Mouse (Mus musculus): Measurements from ENCODE around the gene Nck2. TPM values are rescaled to one million over a fixed set of nuclear protein-coding genes. Genes with fewer than 3 reads are reported as not detected.

Gene Nck2
- total and polyA plus RNA-seq, 2 experiments from 2014 or later, result 17.7 to 49.7 TPM

DNA sequence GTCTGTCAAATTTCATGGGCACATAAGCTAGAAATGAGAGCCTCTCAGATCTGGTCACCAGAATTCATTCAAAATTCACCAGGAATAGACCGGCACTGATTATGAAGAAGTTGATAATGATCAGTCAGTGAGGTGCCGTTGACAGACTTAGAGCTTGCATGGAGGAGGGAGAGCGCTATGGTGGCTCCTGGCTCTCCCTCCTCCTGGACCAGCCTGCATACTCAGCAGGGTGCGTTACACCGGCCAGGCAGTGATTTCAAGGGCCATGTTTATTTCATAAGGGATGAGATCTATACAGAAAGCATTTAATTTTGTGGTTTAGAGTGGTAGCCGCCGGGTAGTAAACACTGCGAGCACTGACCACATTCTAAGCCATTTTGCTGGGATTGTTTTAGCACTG lies 67.3 kb downstream of the Nck2 start:
- DNase-seq (ENCODE audit: low spot score) (no peak), ATAC-seq (ENCODE audit: insufficient read depth, low read depth) (no peak)
- no peak overlapping the region for H3K4me3 ChIP-seq (ENCODE audit: low read depth, low read length)
- no peak overlapping the region for H3K4me2 ChIP-seq (ENCODE audit: low read depth, low read length)
- no peaks in the 10 kb centered on the region for H3K27me3 ChIP-seq (ENCODE audit: control insufficient read depth, insufficient read depth, low read length)
- H3K9ac ChIP-seq (replicated peaks; ENCODE audit: low read depth, low read length), result no peak overlapping the region
- H3K9me3 ChIP-seq (replicated peaks; ENCODE audit: control insufficient read depth, low read length), result no peaks in the 10 kb centered on the region
- no peak overlapping the region for H3K27ac ChIP-seq (ENCODE audit: low read depth)
- no peaks in the 10 kb centered on the region for H3K4me1 ChIP-seq (ENCODE audit: control insufficient read depth, insufficient read depth)
- 89% methylated on average over 8 of the region's 8 CpGs for WGBS
- peaks cover 20% of the 10 kb centered on the region; the same call in 1 of the 2 replicates for H3K36me3 ChIP-seq (replicated peaks; ENCODE audit: control insufficient read depth, insufficient read depth, low read length)
- no peak for TF ChIP-seq EP300 (IDR thresholded peaks at IDR 0.05; ENCODE audit: low read depth)
- no peak for TF ChIP-seq CTCF (IDR thresholded peaks at IDR 0.05; ENCODE audit: low read depth)

DNA sequence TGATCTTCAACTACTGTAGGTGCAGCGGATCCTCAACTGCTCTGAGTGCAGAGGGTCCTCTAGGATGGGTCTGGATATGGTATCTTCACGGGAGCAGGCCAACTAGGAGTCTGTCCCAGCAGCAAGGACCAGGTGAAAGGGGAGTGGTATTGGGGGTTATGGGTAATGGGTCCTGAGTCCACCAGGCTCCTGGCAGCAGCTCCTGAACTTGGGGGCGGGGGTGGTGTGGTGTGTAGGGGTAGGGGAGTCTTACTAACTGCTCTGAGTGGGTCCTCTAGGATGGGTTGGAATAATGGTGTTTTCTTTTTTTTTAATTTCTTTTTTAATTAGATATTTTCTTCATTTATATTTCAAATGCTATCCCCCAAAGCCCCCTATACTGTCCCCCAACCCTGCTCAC lies 73.0 kb downstream of the Nck2 start:
- DNase-seq (ENCODE audit: low spot score) (no peak), ATAC-seq (ENCODE audit: insufficient read depth, low read depth) (no peak)
- WGBS, result 98% methylated on average over 3 of the region's 3 CpGs
- no peaks in the 10 kb centered on the region for H3K9me3 ChIP-seq (replicated peaks; ENCODE audit: control insufficient read depth, low read length)
- H3K4me3 ChIP-seq (ENCODE audit: low read depth, low read length), result no peak overlapping the region
- no peaks in the 10 kb centered on the region for H3K27me3 ChIP-seq (ENCODE audit: control insufficient read depth, insufficient read depth, low read length)
- H3K9ac ChIP-seq (replicated peaks; ENCODE audit: low read depth, low read length), result no peak overlapping the region
- TF ChIP-seq EP300 (IDR thresholded peaks at IDR 0.05; ENCODE audit: low read depth) (no peak), CTCF (IDR thresholded peaks at IDR 0.05; ENCODE audit: low read depth) (no peak)
- no peak overlapping the region for H3K4me2 ChIP-seq (ENCODE audit: low read depth, low read length)
- 0 out of 2 replicates have a peak, but pooled peaks cover 10% of the 10 kb centered on the region for H3K36me3 ChIP-seq (replicated peaks; ENCODE audit: control insufficient read depth, insufficient read depth, low read length)
- H3K27ac ChIP-seq (ENCODE audit: low read depth), result no peak overlapping the region
- peaks cover 7% of the 10 kb centered on the region; the same call in 1 of the 2 replicates for H3K4me1 ChIP-seq (ENCODE audit: control insufficient read depth, insufficient read depth)

DNA sequence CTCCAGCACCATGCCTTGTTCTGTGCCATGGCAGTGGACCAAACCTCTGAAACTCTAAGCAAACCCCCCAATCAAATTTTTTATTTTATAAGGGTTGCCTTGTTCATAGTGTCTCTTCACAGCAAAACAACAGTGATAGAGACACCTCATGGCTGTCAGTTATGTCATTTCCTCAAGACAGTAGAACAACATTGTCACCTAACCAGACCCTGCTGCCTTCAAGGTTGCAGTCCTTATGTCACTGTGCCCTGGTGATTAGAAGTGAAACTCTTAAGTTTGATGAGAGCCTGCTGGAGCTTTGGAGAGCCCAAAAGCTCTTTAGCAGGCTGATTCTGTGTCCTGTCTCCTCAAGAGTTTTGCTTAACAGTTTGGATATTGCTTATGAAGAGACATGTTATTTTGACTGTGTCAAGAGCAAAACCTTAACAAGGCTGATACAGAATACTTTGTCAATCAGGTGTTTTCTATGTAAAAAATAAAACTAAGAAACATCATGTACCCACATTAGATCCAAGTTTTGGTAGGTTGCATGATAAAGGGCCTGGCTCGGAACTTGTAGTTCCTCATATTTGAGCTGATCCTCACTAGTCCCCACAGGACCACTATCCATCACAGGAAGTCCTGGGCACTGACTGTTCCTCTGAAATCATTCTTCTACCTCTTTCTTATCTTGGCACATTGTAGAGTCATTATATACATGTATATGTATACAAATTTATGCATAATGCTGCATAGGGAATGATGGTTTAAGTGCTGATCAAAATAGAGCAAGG lies 76.0 kb downstream of the Nck2 start:
- no peak for DNase-seq (ENCODE audit: low spot score)
- Histone ChIP-seq H3K9me3 (replicated peaks; ENCODE audit: control insufficient read depth, low read length) (no peaks in the 10 kb centered on the region), H3K27me3 (ENCODE audit: control insufficient read depth, insufficient read depth, low read length) (no peaks in the 10 kb centered on the region), H3K36me3 (replicated peaks; ENCODE audit: control insufficient read depth, insufficient read depth, low read length) (no peaks in the 10 kb centered on the region), H3K4me3 (ENCODE audit: low read depth, low read length) (no peak overlapping the region), H3K27ac (ENCODE audit: low read depth) (no peak overlapping the region), H3K9ac (replicated peaks; ENCODE audit: low read depth, low read length) (no peak overlapping the region), H3K4me2 (ENCODE audit: low read depth, low read length) (no peak overlapping the region), H3K4me1 (ENCODE audit: control insufficient read depth, insufficient read depth) (peaks cover 7% of the 10 kb centered on the region; the same call in 1 of the 2 replicates)
- ATAC-seq (ENCODE audit: insufficient read depth, low read depth), result no peak
- TF ChIP-seq CTCF (IDR thresholded peaks at IDR 0.05; ENCODE audit: low read depth) (no peak), EP300 (IDR thresholded peaks at IDR 0.05; ENCODE audit: low read depth) (no peak)
- WGBS, result 82% methylated on average over 1 of the region's 1 CpGs

DNA sequence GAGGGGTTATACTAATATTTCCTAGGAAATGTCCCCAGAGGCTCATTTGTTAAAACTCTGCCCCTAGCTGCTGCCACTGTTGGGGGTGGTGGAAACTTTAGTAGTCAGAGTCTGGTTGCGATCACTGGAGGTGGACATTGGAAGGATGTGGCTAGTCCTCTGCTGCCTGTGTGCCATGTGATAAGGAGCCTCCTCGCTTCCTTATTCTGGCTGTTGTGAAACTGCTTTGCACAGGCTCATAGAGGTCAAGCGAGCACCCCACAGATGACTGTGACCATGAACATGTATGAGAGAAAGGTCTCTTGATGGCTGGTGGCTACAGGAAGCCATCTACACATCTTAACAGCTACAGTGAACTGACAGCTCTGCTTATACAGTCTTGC lies 76.6 kb downstream of the Nck2 start:
- WGBS, result 82% methylated on average over 3 of the region's 3 CpGs
- peaks cover 7% of the 10 kb centered on the region; the same call in 1 of the 2 replicates for H3K4me1 ChIP-seq (ENCODE audit: control insufficient read depth, insufficient read depth)
- H3K27me3 ChIP-seq (ENCODE audit: control insufficient read depth, insufficient read depth, low read length), result no peaks in the 10 kb centered on the region
- no peak overlapping the region for H3K27ac ChIP-seq (ENCODE audit: low read depth)
- no peak for TF ChIP-seq EP300 (IDR thresholded peaks at IDR 0.05; ENCODE audit: low read depth)
- no peak for TF ChIP-seq CTCF (IDR thresholded peaks at IDR 0.05; ENCODE audit: low read depth)
- ATAC-seq (ENCODE audit: insufficient read depth, low read depth) (no peak), DNase-seq (ENCODE audit: low spot score) (no peak)
- H3K9ac ChIP-seq (replicated peaks; ENCODE audit: low read depth, low read length), result no peak overlapping the region
- no peak overlapping the region for H3K4me2 ChIP-seq (ENCODE audit: low read depth, low read length)
- no peaks in the 10 kb centered on the region for H3K9me3 ChIP-seq (replicated peaks; ENCODE audit: control insufficient read depth, low read length)
- H3K4me3 ChIP-seq (ENCODE audit: low read depth, low read length), result no peak overlapping the region
- no peaks in the 10 kb centered on the region for H3K36me3 ChIP-seq (replicated peaks; ENCODE audit: control insufficient read depth, insufficient read depth, low read length)

DNA sequence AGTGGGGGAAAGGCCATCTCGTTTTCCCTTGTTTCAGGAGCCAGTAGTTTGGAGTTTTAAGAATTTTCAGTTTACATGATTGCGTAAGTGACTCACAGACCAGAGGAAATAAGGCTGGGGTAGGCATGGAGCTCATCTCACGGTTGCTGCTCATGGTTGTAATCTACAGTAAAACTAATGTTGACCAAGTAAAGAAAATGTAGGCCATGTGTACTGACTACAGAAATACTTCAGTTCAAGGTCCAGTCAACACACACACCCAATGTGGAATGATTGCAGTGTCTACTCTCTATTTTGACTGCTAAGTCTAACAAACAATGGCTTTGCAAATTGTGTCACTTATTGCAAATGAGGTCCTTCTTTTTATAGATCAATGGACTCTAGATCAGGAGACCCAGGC lies 77.1 kb downstream of the Nck2 start:
- Histone ChIP-seq H3K4me3 (ENCODE audit: low read depth, low read length) (no peak overlapping the region), H3K27me3 (ENCODE audit: control insufficient read depth, insufficient read depth, low read length) (no peaks in the 10 kb centered on the region), H3K9me3 (replicated peaks; ENCODE audit: control insufficient read depth, low read length) (no peaks in the 10 kb centered on the region), H3K9ac (replicated peaks; ENCODE audit: low read depth, low read length) (no peak overlapping the region), H3K4me1 (ENCODE audit: control insufficient read depth, insufficient read depth) (peaks cover 7% of the 10 kb centered on the region; the same call in 1 of the 2 replicates), H3K4me2 (ENCODE audit: low read depth, low read length) (no peak overlapping the region), H3K36me3 (replicated peaks; ENCODE audit: control insufficient read depth, insufficient read depth, low read length) (no peaks in the 10 kb centered on the region), H3K27ac (ENCODE audit: low read depth) (no peak overlapping the region)
- TF ChIP-seq CTCF (IDR thresholded peaks at IDR 0.05; ENCODE audit: low read depth) (no peak), EP300 (IDR thresholded peaks at IDR 0.05; ENCODE audit: low read depth) (no peak)
- no peak for DNase-seq (ENCODE audit: low spot score)
- WGBS, result 78% methylated on average over 3 of the region's 3 CpGs
- ATAC-seq (ENCODE audit: insufficient read depth, low read depth), result no peak

DNA sequence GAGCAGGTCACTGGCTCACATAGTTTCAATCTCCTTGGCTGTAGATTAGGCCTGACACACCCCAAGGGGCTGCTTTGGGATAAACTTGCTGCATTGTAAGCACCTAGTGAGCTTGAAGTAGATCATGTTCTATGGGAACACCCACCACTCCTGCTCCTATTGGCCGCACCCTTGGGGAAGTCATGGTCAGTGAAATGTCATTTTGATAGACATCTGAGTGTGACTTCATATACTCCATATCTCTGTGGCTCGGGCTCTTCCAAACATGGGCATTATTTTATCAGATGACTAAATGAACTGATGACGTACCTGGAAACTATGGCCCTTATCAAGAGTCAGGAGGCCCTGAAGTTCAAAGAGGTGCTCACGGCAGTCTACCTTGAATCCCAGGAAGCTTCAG lies 77.6 kb downstream of the Nck2 start:
- TF ChIP-seq EP300 (IDR thresholded peaks at IDR 0.05; ENCODE audit: low read depth) (no peak), CTCF (IDR thresholded peaks at IDR 0.05; ENCODE audit: low read depth) (no peak)
- H3K36me3 ChIP-seq (replicated peaks; ENCODE audit: control insufficient read depth, insufficient read depth, low read length), result no peaks in the 10 kb centered on the region
- H3K4me1 ChIP-seq (ENCODE audit: control insufficient read depth, insufficient read depth), result peaks cover 7% of the 10 kb centered on the region; the same call in 1 of the 2 replicates
- DNase-seq (ENCODE audit: low spot score), result no peak
- H3K27me3 ChIP-seq (ENCODE audit: control insufficient read depth, insufficient read depth, low read length), result no peaks in the 10 kb centered on the region
- no peak overlapping the region for H3K4me3 ChIP-seq (ENCODE audit: low read depth, low read length)
- no peak overlapping the region for H3K4me2 ChIP-seq (ENCODE audit: low read depth, low read length)
- no peak for ATAC-seq (ENCODE audit: insufficient read depth, low read depth)
- 75% methylated on average over 4 of the region's 4 CpGs for WGBS
- no peak overlapping the region for H3K27ac ChIP-seq (ENCODE audit: low read depth)
- H3K9me3 ChIP-seq (replicated peaks; ENCODE audit: control insufficient read depth, low read length), result no peaks in the 10 kb centered on the region
- no peak overlapping the region for H3K9ac ChIP-seq (replicated peaks; ENCODE audit: low read depth, low read length)
